Mouse (Mus musculus) hindbrain, embryonic 11.5 days (tissue): Measurements from ENCODE around the gene Prkn. TPM values are rescaled to one million over a fixed set of nuclear protein-coding genes. Genes with fewer than 3 reads are reported as not detected.

ENCODE experiments used
- ATAC-seq: fragments of 200-750 bp; cut with Nextera tagmentation; 2 replicates; pipeline ENCODE4 v1.8.0; 2017; ENCODE audit warnings: mild to moderate bottlenecking, moderate TSS enrichment, moderate library complexity; ENCODE audit not compliant: low FRiP score
- DNase-seq: peaks from one replicate; pipeline ENCODE4 v3.0.0-alpha.2; 2015; ENCODE audit warnings: low spot score
- H3K27ac ChIP-seq: fragments of 300-500 bp; sonication (generic); 2 replicates; pipeline ENCODE4 v1.5.1; 2014; ENCODE audit warnings: mild to moderate bottlenecking, low read depth, low read length
- H3K27me3 ChIP-seq: fragments of 300-500 bp; sonication (generic); 2 replicates; pipeline ENCODE4 v1.6.1; 2014; ENCODE audit warnings: mild to moderate bottlenecking, low read length, moderate library complexity, mixed read lengths; ENCODE audit not compliant: control insufficient read depth, insufficient read depth
- H3K36me3 ChIP-seq: fragments of 300-500 bp; sonication (generic); 2 replicates; pipeline ENCODE4 v1.6.1; 2014; ENCODE audit warnings: mild to moderate bottlenecking, low read length, moderate library complexity, mixed read lengths; ENCODE audit not compliant: control insufficient read depth, insufficient read depth
- H3K4me1 ChIP-seq: fragments of 300-500 bp; sonication (generic); replicated peaks from 2 replicates; pipeline ENCODE4 v1.6.1; 2014; ENCODE audit warnings: low read length, mixed read lengths; ENCODE audit not compliant: control insufficient read depth, insufficient read depth
- H3K4me2 ChIP-seq: fragments of 300-500 bp; sonication (generic); replicated peaks from 2 replicates; pipeline ENCODE4 v1.6.1; 2014; ENCODE audit warnings: mild to moderate bottlenecking, low read depth, low read length
- H3K4me3 ChIP-seq: fragments of 300-500 bp; sonication (generic); 2 replicates; pipeline ENCODE4 v1.5.1; 2014; ENCODE audit warnings: low read depth, low read length
- H3K9ac ChIP-seq: fragments of 300-500 bp; sonication (generic); 2 replicates; pipeline ENCODE4 v1.6.1; 2014; ENCODE audit warnings: low read depth, low read length
- H3K9me3 ChIP-seq: fragments of 300-500 bp; sonication (generic); 2 replicates; pipeline ENCODE4 v1.6.1; 2016; ENCODE audit warnings: low read length; ENCODE audit not compliant: control insufficient read depth
- WGBS: fragments of 180-500 bp; shearing (Covaris S2); extraction: QIAGEN DNeasy Blood & Tissue Kit; methylation state at CpG from one replicate; pipeline ENCODE4 v1.1.7; 2014; 5-methylcytosine and 5-hydroxymethylcytosine counted together
- polyA plus RNA-seq: library from polyadenylated mRNA; unstranded; fragments of >200 nt; fragmentation: Nextera tagmentation; extraction: Ambion mirVana; gene quantifications from 2 replicates; pipeline ENCODE4 v1.2.1, GENCODE M21; 2014

Prkn gene
- polyA plus RNA-seq, 1 experiment from 2014 or later, result 1.9 TPM

DNA sequence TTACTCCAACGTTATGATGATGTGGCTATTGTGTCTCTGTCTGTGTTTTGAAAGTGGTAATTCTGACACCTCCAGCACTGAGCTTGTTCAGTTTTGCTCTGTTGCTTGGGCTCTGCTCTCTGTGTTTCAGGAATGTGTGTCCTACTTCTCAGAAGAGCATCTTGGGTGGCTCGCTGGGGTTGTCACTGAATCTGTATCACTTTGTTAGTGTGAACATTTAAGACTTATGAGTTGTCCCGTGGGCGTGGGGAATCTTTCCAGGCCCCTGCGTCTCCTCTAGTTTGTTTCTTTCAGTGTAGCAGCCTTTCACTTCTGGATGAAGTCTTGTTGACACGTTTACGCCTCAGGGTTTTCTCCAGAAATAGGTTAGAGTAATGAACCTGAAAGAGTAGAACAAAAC is 283.9 kb downstream of the Prkn start:
- Histone ChIP-seq H3K27me3 (no peaks in the 10 kb centered on the region), H3K4me2 (no peak overlapping the region), H3K4me3 (no peak overlapping the region), H3K27ac (no peak overlapping the region), H3K4me1 (no peaks in the 10 kb centered on the region), H3K36me3 (no peaks in the 10 kb centered on the region), H3K9ac (no peak overlapping the region), H3K9me3 (no peaks in the 10 kb centered on the region)
- DNase-seq (no peak), ATAC-seq (no peak)
- 83% methylated on average over 7 of the region's 7 CpGs for WGBS

DNA sequence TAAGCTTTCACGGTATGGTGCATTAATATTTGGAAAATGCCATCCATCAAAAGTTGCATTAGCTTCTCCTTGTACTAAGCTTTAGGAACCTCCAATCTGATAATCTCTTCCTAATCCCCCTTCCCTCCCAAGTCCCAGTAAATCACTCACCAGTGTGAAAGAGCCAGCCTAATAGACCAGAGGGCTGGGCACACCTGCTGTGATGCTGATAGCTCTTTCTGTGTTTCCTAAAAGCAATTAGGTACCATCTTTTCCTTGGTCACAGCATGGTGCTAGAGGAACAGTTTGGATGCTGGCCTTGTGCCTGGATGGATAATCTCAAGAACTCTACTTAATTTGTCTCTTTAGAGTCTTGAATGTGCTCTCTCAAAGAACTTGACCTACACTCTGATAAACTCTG is 287.0 kb downstream of the Prkn start:
- Histone ChIP-seq H3K27me3 (no peaks in the 10 kb centered on the region), H3K9me3 (no peaks in the 10 kb centered on the region), H3K4me2 (no peak overlapping the region), H3K4me3 (no peak overlapping the region), H3K4me1 (no peaks in the 10 kb centered on the region), H3K27ac (no peak overlapping the region), H3K9ac (no peak overlapping the region), H3K36me3 (no peaks in the 10 kb centered on the region)
- 89% methylated on average over 1 of the region's 1 CpGs for WGBS
- no peak for ATAC-seq
- DNase-seq, result no peak

DNA sequence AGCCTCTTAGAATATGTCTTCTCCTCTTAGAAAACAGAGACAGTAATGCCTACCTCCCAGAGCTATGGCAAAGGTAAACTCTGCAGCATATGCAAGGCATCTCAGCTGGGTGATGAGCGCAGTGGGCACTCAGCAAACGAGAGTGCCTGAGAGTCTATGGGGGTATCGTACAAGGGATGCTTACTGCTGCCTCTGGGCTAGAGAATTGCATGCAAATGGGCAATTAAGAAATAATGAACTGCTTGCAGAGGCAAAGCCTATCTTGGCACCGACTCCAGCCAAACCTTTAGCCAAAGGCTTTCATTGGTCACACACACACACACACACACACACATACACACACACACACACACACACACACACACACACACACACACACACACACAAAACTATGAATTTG is 290.7 kb downstream of the Prkn start:
- ATAC-seq (no peak), DNase-seq (no peak)
- H3K4me1 ChIP-seq, result no peaks in the 10 kb centered on the region
- no peak overlapping the region for H3K4me3 ChIP-seq
- H3K4me2 ChIP-seq, result no peak overlapping the region
- no peaks in the 10 kb centered on the region for H3K27me3 ChIP-seq
- H3K36me3 ChIP-seq, result no peaks in the 10 kb centered on the region
- 79% methylated on average over 4 of the region's 4 CpGs for WGBS
- H3K9ac ChIP-seq, result no peak overlapping the region
- no peaks in the 10 kb centered on the region for H3K9me3 ChIP-seq
- no peak overlapping the region for H3K27ac ChIP-seq

DNA sequence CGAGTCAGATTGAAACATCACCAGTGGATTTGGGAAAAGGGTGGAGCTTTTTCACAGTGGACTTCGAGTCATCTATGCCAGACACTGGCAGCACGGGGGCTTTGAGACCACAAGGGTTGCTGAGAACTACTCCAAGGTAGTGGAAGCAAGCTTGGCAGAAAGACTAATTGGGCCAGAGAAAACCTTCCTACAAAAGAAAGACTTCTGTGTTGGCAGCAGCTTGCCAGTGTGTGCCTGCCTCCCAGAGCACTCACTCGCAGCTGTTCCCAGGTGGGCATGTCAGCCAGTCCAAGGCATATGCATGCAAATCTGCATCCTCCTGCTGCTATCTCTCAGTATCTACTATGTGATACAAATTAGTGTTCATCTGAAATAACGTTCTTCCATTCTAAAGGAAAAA is 302.1 kb downstream of the Prkn start:
- no peaks in the 10 kb centered on the region for H3K36me3 ChIP-seq
- DNase-seq, result no peak
- 88% methylated on average over 5 of the region's 5 CpGs for WGBS
- no peak overlapping the region for H3K9ac ChIP-seq
- H3K27me3 ChIP-seq, result no peaks in the 10 kb centered on the region
- no peaks in the 10 kb centered on the region for H3K4me1 ChIP-seq
- no peak overlapping the region for H3K4me3 ChIP-seq
- no peak for ATAC-seq
- no peaks in the 10 kb centered on the region for H3K9me3 ChIP-seq
- H3K27ac ChIP-seq, result no peak overlapping the region
- no peak overlapping the region for H3K4me2 ChIP-seq

DNA sequence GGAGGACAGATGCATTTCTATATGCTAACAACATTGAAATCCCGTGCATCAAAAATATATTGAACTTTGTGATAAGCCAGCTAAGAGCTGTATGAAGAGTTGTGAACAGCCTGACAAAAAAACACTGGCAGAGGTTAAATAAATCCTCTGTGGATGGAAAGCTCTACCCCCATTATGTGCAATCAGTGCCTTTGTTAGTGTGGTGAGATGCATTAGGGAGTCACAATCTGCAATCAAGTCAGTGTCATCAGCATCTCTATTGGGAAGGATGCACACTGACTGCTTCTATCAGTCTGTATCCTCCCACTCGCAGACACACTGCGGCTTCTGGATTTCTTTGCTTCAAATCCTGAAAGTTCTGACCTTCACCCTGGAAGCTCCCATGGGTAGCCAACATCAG is 315.9 kb downstream of the Prkn start:
- ATAC-seq (no peak), DNase-seq (no peak)
- no peaks in the 10 kb centered on the region for H3K4me1 ChIP-seq
- no peak overlapping the region for H3K4me3 ChIP-seq
- WGBS, result 86% methylated on average over 3 of the region's 3 CpGs
- no peak overlapping the region for H3K27ac ChIP-seq
- no peaks in the 10 kb centered on the region for H3K36me3 ChIP-seq
- no peaks in the 10 kb centered on the region for H3K27me3 ChIP-seq
- H3K4me2 ChIP-seq, result no peak overlapping the region
- H3K9ac ChIP-seq, result no peak overlapping the region
- no peaks in the 10 kb centered on the region for H3K9me3 ChIP-seq

DNA sequence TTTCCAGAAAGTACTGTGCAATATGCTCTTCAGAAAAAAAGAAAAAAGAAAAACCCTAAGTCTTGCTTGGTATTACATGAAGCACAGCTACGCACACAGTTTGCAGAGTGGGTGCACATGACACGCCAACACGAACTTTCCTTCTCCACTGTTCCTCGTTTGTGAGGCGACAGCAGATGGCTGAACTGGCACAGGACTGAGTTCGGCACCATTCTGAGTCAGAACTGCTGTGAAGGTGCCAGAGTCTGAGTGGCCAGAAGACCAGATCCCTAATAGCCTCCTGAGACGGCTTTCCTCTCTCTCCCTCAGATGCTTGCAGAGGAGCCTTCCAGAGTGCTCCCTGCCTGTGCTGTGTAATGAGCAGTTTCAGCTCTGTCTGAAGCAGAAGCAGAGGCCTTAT is 317.4 kb downstream of the Prkn start:
- no peaks in the 10 kb centered on the region for H3K9me3 ChIP-seq
- no peak overlapping the region for H3K4me3 ChIP-seq
- H3K27ac ChIP-seq, result no peak overlapping the region
- no peaks in the 10 kb centered on the region for H3K4me1 ChIP-seq
- DNase-seq (no peak), ATAC-seq (no peak)
- no peak overlapping the region for H3K9ac ChIP-seq
- no peak overlapping the region for H3K4me2 ChIP-seq
- H3K27me3 ChIP-seq, result no peaks in the 10 kb centered on the region
- WGBS, result 92% methylated on average over 7 of the region's 7 CpGs
- H3K36me3 ChIP-seq, result no peaks in the 10 kb centered on the region

DNA sequence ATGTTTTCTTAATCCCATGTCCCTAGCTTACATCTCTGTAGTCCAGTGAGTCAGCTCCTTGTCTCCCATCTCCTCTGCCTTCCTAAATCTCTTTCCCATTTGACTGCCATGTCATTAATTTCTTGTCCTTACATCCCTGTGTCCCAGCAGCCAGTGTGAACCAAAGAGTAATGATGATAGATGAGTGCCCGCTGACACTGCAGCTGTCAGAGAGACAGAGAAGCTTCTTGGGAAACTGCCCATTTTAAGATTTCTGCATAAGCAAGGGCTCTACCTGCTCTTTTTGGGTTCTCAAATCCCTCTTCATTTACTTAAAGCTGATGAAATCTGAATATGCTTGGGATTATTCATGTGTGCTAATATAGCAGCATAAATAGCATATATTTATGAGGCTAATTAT is 321.3 kb downstream of the Prkn start:
- WGBS, result 70% methylated on average over 1 of the region's 1 CpGs
- H3K4me2 ChIP-seq, result no peak overlapping the region
- H3K4me3 ChIP-seq, result no peak overlapping the region
- no peak overlapping the region for H3K9ac ChIP-seq
- ATAC-seq (no peak), DNase-seq (peak; percentile 9)
- no peak overlapping the region for H3K27ac ChIP-seq
- H3K4me1 ChIP-seq, result no peaks in the 10 kb centered on the region
- H3K36me3 ChIP-seq, result no peaks in the 10 kb centered on the region
- H3K27me3 ChIP-seq, result no peaks in the 10 kb centered on the region
- no peaks in the 10 kb centered on the region for H3K9me3 ChIP-seq

DNA sequence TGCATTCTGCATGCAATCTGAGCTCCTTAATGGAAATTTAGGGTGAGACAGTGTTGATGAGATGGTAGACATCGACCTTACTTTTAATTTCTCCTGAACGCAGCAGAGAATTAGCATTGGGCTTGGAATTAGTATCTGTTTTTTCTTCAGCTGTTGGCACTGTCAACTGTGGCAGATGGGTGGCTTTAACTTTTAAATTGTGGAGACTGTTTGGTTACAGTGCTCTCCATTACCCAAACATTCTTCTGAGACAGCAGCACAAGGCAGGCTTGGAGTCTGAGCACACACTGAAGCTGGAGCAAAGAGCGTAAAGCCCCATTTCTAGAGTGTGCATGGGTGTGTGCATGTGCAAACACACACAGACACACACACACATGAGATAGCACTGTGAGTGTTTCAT is 322.6 kb downstream of the Prkn start:
- Histone ChIP-seq H3K9ac (no peak overlapping the region), H3K27me3 (no peaks in the 10 kb centered on the region), H3K4me1 (no peaks in the 10 kb centered on the region), H3K36me3 (no peaks in the 10 kb centered on the region), H3K4me2 (no peak overlapping the region), H3K9me3 (no peaks in the 10 kb centered on the region), H3K27ac (no peak overlapping the region), H3K4me3 (no peak overlapping the region)
- WGBS, result 88% methylated on average over 3 of the region's 3 CpGs
- ATAC-seq (no peak), DNase-seq (no peak)

DNA sequence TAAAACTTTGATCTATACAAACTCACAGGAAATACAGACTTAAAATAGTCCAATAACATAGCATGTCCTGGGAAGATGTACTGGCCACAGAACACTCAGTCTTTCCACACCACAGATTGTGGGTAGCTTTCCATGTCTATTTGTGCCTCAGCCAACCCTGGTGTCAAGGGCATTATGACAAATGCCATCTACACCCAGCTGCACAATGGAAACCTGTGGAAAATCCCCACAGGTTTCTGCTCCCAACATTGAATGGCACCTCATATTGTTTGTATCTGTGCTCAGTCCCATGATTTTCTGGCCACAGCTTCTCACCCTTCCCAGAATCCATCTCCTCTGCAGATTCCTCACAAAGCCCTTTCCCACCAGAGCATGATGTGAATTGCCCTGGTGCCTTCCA is 347.2 kb downstream of the Prkn start:
- no peak overlapping the region for H3K4me2 ChIP-seq
- H3K27ac ChIP-seq, result no peak overlapping the region
- no peaks in the 10 kb centered on the region for H3K9me3 ChIP-seq
- H3K9ac ChIP-seq, result no peak overlapping the region
- H3K27me3 ChIP-seq, result no peaks in the 10 kb centered on the region
- no peaks in the 10 kb centered on the region for H3K36me3 ChIP-seq
- DNase-seq (no peak), ATAC-seq (no peak)
- no peak overlapping the region for H3K4me3 ChIP-seq
- no peaks in the 10 kb centered on the region for H3K4me1 ChIP-seq
